Mouse (Mus musculus): ENCODE data around the gene Atg16l1.

Atg16l1 gene

DNA sequence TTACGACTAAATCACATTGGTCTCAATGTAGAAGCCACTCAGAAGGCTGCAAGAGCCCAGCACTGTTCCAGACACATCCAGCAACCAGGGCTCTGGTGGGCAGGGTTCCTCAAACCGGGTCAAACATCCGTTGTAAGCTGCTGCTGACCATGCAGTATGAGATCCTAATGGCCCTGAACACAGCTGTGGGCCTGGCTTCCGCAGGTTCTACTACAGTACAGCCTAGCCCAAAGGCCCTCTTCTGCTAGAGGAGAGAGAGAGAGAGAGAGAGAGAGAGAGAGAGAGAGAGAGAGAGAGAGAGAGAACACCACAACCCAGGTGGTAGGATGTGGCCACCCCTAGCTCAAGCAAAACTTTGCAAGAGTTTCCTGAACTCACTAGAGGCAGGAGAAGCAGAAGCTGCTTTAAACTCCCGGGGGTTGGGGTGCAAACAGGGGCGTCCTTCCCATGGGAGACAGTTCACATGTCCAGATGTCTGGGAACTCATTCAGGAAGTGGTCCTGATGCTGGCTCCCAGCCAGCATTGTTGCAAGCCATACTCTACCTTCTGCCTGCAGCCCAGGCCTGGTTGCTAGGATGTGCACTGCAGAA lies 74.0 kb downstream of the Atg16l1 start:
- DNase-seq (ENCODE audit: low read depth, low spot score), result no peak

GRCm38 (mm10) chr1:87836453-87836852 lies 80.8 kb downstream of the Atg16l1 start:
- no peak for DNase-seq (ENCODE audit: low read depth, low spot score)

- DNase-seq (ENCODE audit: low read depth, low spot score), result no peak
Observed at GRCm38 (mm10) chr1:87837018-87837417, 81.3 kb downstream of the Atg16l1 start.

DNA sequence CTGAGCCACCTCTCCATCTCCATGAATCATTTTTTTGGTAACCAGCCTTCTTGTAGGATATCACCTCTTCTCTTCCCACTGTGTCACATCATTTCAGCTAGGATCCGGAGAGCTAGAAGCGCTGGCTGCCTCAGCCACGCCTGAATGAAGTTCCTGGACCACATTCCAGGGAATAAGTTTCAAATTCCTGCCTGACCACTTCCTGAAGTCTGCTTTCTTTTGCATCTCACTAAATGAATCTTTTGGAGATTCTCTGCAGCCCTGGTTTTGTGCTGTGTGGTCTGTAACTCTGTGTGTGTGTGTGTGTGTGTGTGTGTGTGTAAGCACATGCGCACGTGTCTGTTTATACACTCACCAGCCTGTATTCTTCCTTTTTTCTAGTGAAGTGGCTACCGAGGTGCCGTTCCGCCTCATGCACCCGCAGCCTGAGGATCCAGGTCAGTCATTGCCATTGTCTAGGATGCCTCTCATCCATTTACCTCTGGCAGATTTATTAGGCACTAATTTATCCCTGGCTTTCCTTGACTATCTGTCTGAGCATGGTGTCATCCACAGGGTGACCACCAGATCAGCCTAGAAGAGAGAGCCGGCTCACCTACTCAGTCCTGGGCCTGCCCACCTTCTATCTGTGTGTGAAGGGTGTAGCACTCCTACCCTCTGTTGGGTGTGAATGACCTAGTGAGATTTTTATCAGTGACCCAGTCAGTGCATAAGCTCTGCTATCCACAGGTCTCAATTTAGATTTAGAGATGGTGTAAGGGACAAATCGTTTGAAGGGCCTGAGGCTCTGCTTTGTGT lies 84.9 kb downstream of the Atg16l1 start:
- DNase-seq (ENCODE audit: low read depth, low spot score), result no peak

Measured in telencephalon, adult 2 months (tissue).